Mouse (Mus musculus): ENCODE data around the gene Plcb1.
"Not testable (repeated sequence)": the region's sequence is repeated elsewhere in the genome, so short reads cannot be mapped to it uniquely, and the experiment has no call there.

Gene Plcb1

DNA sequence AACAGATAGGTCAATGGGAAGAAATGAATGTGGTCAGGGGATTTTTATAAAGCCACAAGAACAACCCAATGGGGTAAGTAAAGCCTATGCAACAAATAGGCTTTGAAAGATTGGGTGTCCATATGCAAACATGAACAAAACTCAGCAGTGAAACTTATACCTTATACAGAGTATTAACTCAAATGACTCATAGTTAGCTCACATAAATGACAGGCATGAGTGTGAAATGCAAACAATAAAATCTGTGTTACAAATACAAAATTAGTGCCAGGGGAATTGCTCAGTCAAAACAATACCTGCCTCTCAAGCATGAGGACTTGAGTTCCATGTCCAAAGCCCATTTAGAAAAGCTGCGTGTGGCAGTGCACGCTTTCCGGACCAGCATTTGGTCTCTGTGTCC, 182.5 kb downstream of the Plcb1 start:
- in situ Hi-C loops (cut with MboI): no loop called here

DNA sequence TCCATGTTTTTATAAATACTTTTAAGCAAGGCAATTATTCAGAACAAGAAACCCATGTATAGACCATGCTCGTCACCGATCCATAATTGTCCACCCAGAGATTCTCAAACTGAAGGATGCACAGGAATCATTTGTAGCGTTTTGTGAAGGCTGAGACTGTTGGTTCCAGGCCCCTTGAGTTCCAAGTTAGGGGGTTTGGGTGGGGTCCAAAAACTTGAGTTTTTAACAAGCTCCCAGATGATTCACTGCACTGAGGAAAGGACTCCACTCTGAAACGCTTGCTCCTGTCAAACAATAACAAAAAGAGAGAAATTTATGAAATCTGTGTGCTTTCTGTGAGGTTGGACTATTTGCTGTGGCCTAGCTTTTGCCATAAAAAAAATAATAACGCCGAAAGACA, 186.5 kb downstream of the Plcb1 start:
- in situ Hi-C loops (cut with MboI): no loop called here

DNA sequence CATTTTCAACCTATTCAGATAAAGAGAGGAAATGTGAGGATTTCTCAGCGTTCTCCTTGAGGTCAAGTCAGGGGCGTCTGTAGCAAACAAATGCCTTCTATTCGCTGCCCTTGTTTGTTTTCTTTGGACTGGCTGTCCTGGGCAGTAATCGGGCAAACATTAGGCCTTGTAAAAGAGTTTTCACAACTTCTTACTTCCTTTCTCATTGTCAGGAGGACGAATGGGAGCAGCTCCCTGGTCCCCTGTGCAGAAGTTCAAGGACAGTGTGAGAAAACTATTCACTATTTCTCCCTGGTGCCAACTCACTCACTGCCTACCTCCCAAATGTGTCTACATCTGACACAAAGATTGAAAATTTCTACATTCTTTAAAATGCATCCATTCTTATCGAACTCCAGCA, 188.8 kb downstream of the Plcb1 start:
- in situ Hi-C loops (cut with MboI): no loop called here

DNA sequence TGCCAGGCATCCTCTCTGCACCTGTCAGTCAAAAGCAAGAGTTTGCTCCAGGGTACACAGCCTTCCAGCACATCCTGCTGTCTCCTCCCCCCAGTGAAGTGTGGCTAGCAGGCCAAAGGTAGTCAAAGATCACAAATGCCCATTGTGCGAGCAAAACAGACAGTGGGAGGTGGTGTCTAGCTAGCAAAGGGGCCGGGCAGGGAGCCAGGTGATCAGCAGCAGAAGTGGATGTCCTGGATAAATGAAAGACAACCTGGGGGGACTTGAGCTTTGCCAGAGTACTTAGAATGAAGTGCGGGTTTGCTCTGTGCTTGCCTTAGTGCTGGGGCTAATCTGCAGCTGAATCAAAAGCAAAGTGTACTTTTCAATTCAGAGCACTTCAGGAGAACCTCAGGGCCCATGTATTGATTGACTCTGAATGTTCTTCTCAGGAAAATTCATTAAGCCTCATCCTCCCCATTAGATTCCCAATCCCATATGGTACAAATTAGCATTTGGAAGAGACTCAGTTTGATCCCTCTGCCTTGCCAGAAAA, 191.0 kb downstream of the Plcb1 start:
- in situ Hi-C loops (cut with MboI): no loop called here

DNA sequence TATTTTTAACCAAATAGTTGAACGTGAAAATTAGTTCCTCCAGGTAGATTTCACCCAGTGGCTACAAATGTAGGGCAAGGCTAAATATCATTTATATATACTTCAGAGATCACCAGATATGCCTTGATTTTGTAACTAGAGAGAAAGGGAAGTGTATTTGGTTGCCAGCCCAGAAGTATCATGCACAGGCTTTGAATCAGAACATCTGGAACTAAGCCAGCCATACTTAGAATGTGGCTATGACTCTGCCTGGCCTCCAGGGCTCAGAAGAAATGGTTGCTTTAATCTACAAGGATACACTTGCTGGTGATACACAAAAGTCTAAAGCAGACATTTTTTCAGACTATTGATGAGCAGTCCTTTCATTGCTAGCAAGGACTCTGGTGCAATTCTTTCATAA, 191.8 kb downstream of the Plcb1 start:
- in situ Hi-C loops (cut with MboI): no loop called here

DNA sequence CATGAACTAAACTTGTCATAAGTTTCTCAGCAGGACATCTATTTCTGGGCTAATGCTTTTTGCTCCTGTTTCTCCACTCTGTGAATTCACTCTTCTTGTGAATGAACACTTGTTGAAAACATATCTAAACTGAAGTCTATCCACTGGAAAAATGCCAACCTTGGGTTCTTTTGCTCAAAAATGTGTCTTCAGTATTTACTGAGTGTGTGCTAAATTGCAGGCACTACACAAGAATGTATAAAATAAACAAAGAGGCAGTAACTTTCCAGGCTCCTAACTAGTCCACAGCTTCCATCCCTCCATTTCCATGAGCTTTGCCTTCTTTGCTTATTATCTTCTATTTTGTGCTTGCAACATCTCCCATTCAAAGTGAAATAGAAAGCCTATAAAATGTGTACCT, 195.5 kb downstream of the Plcb1 start:
- in situ Hi-C loops (cut with MboI): no loop called here

DNA sequence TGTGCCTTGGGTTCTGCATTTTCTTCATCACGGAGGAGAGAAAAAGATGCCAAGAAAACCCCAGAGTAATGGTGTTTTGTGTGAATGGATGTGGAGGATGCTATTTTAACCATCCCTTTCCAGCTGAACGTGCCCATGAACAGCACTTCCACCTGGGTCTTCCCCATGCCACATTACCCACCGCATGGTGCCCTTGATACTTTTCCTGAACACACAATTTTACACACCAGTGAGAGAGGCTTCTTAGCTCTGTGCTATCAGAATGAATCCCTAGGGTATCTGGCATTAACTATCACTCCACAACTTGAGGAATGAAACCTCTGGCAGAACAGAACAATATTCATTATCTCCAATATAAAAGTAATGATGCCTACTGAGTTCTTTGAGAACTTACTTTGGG, 199.0 kb downstream of the Plcb1 start:
- in situ Hi-C loops (cut with MboI): no loop called here

DNA sequence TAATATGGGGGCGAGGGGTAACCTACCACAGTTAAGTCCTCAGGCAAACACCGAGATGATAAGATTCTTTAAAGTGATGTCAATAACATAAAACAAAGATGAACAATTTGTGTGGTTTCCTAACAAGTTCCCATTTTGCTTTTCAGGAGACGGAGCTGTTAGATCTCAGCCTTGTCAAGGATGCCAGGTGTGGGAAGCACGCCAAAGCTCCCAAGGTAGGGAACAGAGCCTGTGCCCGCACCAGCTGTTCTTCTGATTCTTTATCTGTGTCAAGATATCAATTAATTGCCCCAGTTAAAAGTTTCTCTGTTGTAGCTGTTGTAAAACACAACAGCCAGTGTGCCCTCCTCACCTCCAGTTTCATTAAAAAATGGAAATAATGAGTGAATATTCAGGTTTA, 202.1 kb downstream of the Plcb1 start:
- in situ Hi-C loops (cut with MboI): no loop called here

DNA sequence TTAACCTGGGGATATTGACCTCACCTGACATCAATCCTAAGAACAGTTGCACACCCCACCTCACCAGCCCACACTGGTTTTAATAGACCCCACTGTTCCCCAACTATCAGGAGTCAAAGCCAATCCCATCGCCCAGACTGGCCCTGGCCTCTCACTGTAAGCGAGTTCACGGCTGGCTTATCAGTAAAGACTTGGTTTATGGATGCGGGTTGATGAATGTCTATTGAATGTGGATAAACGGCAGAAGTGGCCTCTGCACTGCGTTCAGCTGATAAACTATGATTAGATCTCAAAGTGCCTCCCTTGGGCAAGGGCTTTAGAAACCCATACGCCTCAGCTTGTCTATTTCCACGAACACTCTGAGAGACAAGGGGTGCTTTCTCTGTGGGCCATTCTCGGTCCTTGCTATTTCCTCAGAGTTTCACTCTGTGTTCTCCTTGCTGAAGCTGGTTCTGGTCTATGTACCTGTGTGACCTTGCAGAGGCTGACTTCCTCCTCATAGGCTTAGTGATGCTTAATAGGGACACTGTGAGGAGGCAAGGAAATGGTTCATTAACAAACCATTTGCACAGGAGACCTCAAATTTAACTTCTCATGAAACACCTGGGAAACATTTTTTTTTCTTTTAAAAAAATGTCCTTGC, 203.9 kb downstream of the Plcb1 start:
- in situ Hi-C loops (cut with MboI): no loop called here

DNA sequence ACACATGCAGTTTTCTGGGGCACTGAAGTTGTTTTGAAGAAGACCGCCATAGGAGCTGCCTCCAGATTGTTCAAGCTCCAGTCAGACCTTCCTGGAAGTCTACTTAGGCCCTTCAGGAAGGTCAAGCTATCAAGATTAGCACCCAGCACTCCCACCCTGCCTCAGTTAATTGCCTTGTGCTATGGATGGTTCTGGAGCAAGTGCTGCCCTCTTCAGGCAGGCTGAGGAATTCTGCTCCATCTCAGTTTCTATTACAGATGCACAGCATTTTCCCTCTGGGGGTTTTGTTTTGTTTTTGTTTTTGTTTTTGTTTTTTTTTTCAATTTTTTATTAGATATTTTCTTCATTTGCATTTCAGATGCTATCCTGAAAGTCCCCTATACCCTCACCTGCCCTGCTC, 221.3 kb downstream of the Plcb1 start:
- in situ Hi-C loops (cut with MboI): no loop called here

DNA sequence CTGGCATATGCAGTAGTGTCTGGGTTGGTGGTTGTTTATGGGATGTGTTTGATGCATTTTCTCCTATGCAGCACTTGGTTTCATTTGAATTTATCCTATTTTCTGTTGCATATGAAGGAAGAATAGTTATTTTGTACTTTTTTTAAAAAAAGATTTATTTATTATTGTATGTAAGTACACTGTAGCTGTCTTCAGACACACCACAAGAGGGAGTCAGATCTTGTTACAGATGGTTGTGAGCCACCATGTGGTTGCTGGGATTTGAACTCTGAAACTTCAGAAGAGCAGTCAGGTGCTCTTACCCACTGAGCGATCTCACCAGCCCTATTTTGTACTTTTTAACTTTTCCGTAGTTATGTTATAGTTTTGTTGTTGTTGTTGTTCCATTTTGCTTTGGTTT, 222.0 kb downstream of the Plcb1 start:
- in situ Hi-C loops (cut with MboI): not testable (repeated sequence)

DNA sequence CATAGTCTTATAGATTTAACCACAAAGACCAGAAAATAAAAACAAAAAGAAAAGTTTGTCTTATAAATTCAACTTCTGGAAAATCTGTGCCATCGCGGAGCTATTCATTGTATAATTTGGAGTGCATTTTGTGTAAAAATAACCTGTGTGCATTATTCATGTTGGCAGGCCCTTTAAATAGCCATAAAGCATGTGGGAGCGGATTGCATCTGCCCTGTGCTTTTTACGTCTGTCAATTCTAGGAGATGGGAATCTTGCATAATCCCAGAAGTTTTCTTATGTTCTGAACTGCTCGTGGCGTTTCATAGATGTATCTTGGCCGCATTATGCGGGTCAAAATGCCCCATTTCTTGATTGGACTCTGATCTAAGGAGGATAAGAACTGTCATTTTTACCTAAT, 224.5 kb downstream of the Plcb1 start:
- in situ Hi-C loops (cut with MboI): no loop called here

DNA sequence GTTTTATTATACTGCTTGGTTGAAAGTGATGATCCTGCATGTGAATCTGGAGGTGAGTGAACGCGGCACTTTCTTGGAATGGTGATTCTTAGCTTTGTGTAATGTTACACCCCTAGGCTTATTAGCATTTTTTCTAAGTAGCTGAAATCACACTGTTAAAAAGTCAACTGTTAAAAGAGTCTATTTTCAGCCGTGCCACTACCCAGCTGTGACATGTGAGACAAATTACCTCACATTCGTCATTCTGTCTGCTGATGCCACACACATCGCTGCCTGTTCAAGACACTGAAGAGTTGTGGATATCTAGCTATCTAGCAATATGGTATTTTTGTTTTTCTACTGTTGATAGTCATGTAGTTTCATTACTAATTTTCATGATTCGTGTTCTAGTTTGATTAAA, 229.6 kb downstream of the Plcb1 start:
- in situ Hi-C loops (cut with MboI): no loop called here

DNA sequence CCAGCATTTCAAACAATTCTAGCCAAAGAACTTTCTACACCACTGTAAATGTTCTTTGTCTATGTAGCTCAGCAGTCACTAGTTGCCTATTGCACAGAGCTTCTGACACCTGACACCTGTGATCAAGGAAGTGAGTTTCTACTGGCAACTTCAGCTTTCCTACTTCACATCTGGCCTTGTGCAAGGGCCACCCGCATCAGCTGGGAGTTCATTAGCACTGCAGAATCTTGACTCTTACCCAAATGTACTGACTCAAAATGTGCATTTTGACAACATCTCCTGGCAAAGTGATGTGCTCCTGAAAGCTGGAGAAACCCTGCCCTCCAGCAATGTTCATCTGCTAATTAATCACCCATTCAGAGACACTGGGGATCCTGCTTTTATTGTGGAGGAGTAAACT, 232.4 kb downstream of the Plcb1 start:
- in situ Hi-C loops (cut with MboI): no loop called here

DNA sequence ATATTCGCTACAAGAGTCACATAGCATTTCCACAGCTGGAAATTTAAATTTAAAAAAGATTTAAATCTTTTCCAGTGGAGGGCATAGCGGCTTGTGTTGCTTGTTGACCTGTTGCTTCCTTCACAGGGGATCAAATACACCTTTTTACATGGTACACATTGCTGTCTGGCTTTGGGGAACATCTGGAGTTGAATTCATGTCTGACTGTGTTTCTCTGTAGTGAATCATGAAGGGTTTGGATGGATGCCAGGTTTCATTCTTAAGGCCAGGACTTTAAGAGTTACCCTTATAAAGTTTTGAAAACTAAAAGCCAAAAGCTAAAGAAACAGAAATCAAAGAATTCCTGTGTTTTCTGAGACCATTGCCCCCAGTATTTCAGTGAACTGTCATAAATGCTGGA, 232.8 kb downstream of the Plcb1 start:
- in situ Hi-C loops (cut with MboI): no loop called here

DNA sequence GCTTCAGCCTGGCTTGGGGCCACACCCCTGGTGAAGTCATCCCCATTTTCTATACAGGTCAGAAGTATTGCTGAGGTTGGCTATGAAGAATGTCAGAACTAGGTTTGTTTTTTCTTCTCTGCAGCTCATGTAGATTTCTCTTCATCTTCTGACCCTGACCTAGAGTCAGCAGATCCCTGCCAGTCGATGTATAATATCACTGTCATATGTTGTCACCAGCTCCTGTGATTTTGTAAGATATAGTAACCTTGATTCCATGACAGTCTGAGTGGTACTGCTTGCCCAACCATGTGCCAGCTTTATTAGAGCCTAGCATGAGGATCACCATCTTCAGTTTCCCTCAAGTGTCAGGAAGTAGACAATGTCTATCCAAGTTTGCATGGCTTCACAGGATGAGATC, 233.7 kb downstream of the Plcb1 start:
- in situ Hi-C loops (cut with MboI): no loop called here

DNA sequence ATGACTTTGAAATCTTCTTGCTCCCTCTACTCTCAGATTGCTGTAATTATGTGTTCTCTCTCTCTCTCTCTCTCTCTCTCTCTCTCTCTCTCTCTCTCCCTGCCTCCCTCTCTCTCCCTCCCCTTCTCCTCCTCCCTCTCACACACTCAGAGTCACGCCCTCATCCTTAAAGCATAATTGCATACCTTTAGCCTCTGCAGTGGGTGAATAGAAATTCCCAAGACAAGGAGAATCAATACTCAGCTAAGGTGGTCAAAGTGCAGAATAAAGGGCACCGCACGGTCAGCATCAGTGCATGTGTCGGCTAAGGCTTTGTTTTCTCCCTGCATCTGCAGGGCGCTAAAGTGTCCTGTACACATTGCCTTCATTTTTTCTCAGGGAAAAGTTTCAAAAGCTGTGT, 243.4 kb downstream of the Plcb1 start:
- in situ Hi-C loops (cut with MboI): no loop called here

DNA sequence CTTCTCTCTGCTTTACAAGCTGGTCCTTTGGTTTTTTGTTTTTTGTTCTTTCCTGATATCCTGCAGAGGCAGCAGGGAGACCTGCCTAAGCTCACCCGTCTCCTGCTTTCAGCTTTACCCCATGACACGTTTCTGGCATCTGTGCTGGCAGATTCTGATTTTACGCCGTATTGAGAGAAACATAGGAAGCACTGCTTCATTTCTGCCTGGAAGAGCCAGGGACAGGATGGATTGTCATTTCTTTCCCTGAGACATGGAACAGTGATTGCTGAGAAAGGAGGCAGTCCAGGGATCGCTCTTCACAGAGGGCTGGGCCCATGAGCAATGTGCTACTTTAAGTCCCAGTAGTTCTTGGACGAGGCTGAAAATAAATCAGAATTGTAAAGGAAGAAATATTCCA, 243.8 kb downstream of the Plcb1 start:
- in situ Hi-C loops (cut with MboI): no loop called here

DNA sequence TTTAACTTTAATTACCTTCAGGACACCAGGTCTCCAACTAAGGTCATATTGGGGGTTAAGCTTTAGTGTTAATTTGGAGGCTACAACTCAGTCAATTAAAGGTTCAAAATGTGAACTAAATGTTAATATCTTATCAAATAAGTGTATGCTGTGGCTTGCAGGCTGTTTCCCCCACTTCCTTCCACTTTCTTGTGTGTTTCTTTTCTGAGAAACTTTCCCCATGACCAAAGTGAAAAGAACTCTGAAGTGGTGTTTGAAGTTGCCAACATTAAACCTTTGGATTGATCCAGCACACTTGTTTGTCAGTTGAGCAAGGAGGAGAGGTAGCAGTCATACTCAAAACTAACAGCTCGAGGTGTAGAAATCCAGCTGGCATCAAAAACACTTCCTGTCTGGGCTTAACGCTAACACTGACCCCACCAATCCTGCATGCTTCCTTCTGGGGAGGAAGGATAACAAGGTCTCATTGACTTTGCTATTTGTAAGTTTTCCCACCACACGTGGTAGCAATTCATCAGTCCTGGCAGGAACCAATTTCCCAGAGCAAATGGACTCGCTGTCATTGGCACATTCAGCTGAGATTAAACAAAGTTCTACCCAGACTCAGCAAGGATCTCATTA, 249.9 kb downstream of the Plcb1 start:
- in situ Hi-C loops (cut with MboI): no loop called here

DNA sequence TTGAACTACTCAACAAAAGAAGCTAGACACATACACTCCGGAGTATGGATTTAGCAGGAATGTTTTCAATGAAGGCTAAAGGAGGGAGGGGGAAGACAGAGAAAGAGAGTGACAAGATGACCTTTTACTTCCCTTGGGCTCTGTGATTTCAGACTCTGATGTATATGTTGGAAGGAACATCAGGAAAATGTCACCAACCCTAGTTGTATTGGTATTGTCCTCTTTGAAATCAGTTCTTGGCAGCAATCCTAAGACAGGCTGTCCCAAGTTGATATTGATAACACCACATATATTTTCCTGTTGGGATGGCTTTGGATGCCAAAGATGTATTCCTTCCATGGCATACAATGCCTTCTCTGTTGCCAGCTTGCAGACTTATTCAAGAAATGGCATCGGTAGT, 262.9 kb downstream of the Plcb1 start:
- in situ Hi-C loops (cut with MboI): no loop called here

DNA sequence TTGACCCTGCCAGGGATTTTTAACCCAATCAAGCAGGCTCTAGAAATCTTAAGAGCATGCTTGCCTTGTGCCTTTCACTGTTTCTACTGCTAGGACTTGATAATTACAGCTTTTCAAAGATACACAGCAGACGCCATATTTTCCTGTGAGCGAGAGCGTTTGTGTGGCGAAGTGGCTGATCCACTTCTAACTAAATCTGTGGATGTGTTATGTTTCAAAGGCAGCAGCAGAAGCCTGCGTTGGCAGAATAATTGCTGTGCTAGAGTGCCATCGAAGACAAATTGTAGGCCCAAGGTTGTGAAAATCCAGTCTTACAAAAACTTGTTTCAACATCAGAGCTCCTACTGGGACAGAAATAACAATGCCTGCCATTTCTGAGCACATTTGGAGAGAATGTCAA, 263.4 kb downstream of the Plcb1 start:
- in situ Hi-C loops (cut with MboI): no loop called here

DNA sequence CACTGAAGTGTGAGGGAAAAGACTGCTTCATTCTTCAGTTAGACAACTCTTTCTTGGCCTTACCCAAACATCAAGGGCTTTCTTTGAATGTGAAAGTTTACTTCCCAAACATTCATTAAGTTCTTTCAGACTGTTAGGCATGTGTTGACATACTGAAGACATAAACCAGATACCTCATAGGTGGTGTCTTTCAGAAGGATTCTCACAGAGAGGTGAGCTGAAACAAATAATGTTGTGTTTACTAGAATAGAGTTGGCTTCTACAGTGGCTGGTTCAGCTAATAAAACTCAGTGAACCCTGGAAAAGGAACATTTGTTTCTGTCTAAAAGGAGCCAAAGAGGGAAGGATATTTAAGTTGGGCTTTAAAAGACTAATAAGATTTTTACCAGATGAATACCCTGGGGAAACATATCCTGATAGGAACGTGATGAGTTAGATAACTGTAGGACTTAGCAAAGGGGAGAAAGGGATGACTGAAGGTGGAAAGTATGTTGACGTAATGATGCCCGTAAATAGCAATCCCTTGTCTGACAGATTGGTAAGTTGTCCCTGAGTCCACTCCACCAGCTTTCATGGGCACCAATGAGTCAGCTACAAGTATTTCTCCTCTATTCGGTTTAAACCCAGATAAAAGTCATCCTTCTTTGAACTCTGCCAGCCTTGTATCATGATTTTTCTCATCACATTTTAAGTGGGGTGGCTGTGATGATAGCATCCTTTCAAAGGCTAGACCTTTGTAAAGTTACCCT, 265.8 kb downstream of the Plcb1 start:
- in situ Hi-C loops (cut with MboI): no loop called here

DNA sequence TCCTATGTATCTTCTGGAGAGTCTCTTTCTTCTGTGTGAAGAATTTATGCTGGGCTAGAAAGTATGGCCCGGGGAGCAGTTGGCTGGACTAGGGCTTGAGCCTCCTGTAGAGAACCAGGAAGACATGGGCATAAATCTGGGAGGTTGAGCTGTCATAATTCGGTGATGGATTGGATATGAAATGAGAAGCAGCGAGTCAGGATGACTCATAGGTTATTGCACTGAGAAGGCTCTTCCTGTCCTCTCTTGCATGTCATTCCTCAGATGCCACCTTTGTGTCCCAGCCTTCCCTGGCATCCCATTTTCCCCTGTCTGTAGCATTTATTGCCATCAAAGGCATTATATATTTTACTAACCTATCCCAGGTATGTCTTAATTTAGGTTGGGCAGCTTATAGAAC, 267.5 kb downstream of the Plcb1 start:
- in situ Hi-C loops (cut with MboI): no loop called here

All from mature B cell (primary cell).